Mouse (Mus musculus) liver, embryonic 14.5 days (tissue): ENCODE measurements at regions not wholly inside any gene's neighbourhood (a gene's known extent, or its start where the extent isn't known, plus 50 kb on each side); places are given as distances from the start of the nearest gene placed in this dataset.

Experiments
- ATAC-seq: fragments of 200-750 bp; cut with Nextera tagmentation; 2 replicates; pipeline ENCODE4 v1.8.0; 2017; ENCODE audit warnings: moderate number of reproducible peaks, mild to moderate bottlenecking, moderate library complexity; ENCODE audit not compliant: insufficient read depth
- DNase-seq, 3 experiments: peaks; one replicate each; pipeline ENCODE4 v3.0.0-alpha.2; 2012 to 2013; ENCODE audit warnings: low read depth in 3 of 3, low spot score in 3 of 3
- H3K27ac ChIP-seq: fragments of 300-500 bp; sonication (generic); 2 replicates; pipeline ENCODE4 v1.5.1; 2014; ENCODE audit warnings: moderate library complexity, mild to moderate bottlenecking, control low read depth, inconsistent platforms
- H3K27me3 ChIP-seq: fragments of 300-500 bp; sonication (generic); 2 replicates; pipeline ENCODE4 v1.6.1; 2014; ENCODE audit warnings: mild to moderate bottlenecking, low read length, moderate library complexity; ENCODE audit not compliant: control insufficient read depth, insufficient read depth
- H3K36me3 ChIP-seq: fragments of 300-500 bp; sonication (generic); replicated peaks from 2 replicates; pipeline ENCODE4 v1.6.1; 2014; ENCODE audit warnings: low read depth; ENCODE audit not compliant: control insufficient read depth, insufficient read depth
- H3K4me1 ChIP-seq, 2 experiments: fragments of 200-500 bp in 1 of 2; fragments of 300-500 bp in 1 of 2; sonication (generic) in 1 of 2; replicated peaks; 2 replicates each; pipeline ENCODE4 v1.6.1; 2012 to 2014; ENCODE audit warnings: antibody characterized with exemption in 1 of 2, inconsistent platforms in 1 of 2, low read length in 1 of 2; ENCODE audit not compliant: control insufficient read depth in 2 of 2, insufficient read depth in 2 of 2
- H3K4me2 ChIP-seq: fragments of 300-500 bp; sonication (generic); 2 replicates; pipeline ENCODE4 v1.6.1; 2014; ENCODE audit warnings: low read depth, mild to moderate bottlenecking, control low read depth, moderate library complexity
- H3K4me3 ChIP-seq, 2 experiments: fragments of 200-500 bp in 1 of 2; fragments of 300-500 bp in 1 of 2; sonication (generic) in 1 of 2; 2 replicates each; pipeline ENCODE4 v1.5.1; 2012 to 2014; ENCODE audit warnings: low read depth in 2 of 2, low read length in 2 of 2, mild to moderate bottlenecking in 2 of 2, control low read depth in 1 of 2, inconsistent platforms in 1 of 2, moderate library complexity in 1 of 2; ENCODE audit not compliant: insufficient read depth in 1 of 2
- H3K9ac ChIP-seq: fragments of 300-500 bp; sonication (generic); replicated peaks from 2 replicates; pipeline ENCODE4 v1.6.1; 2014; ENCODE audit warnings: mild to moderate bottlenecking, control low read depth, moderate library complexity
- H3K9me3 ChIP-seq: fragments of 300-500 bp; sonication (generic); 2 replicates; pipeline ENCODE4 v1.6.1; 2016; ENCODE audit warnings: low read length, mixed read lengths; ENCODE audit not compliant: control insufficient read depth
- CTCF ChIP-seq: IDR thresholded peaks from 2 replicates; pipeline ENCODE4 v1.5.1; 2016; ENCODE audit warnings: antibody characterized with exemption, low read depth, control low read depth
- EP300 ChIP-seq: IDR thresholded peaks from 2 replicates; pipeline ENCODE4 v1.6.1; 2016; ENCODE audit warnings: antibody characterized with exemption, low read depth
- WGBS: fragments of 180-500 bp; shearing (Covaris S2); extraction: QIAGEN DNeasy Blood & Tissue Kit; methylation state at CpG from one replicate; pipeline ENCODE4 v1.1.7; 2014; ENCODE audit not compliant: insufficient replicate concordance; 5-methylcytosine and 5-hydroxymethylcytosine counted together

- Histone ChIP-seq H3K9ac (no peak overlapping the region), H3K27ac (no peak overlapping the region), H3K4me3 (no peak overlapping the region), H3K4me1 (no peaks in the 10 kb centered on the region; a peak in 1 of 4 replicates), H3K9me3 (no peaks in the 10 kb centered on the region), H3K4me2 (no peak overlapping the region), H3K36me3 (no peaks in the 10 kb centered on the region), H3K27me3 (no peaks in the 10 kb centered on the region)
- ATAC-seq (no peak), DNase-seq (no peak)
- no peak for TF ChIP-seq EP300
- TF ChIP-seq CTCF, result no peak
- 55% methylated on average over 13 of the region's 13 CpGs for WGBS
Measured at GRCm38 (mm10) chr3:104565423-104566230, 53.9 kb upstream of the Lrig2 start.

DNA sequence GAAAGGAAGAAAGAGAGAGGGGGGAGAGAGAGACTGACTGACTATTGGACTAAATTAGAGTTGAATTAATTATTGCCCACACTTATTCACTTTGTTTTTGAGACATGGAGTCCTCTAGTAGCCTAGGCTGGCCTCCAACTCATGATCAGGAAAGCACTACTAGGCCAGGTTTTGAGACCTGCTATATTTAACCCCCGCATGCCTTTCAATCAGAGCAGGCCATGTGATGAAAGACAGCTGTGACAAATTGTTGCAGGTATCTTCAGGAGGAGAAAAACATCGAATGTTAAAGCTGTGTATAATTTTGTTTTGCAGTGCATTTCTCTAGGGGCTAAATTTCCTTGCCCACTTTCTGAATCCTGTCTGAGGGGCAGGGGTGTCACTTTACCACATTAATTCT, 53.1 kb upstream of the Lrig2 start:
- no peak for DNase-seq
- no peak overlapping the region for H3K27ac ChIP-seq
- WGBS, result 64% methylated on average over 2 of the region's 2 CpGs
- no peak overlapping the region for H3K9ac ChIP-seq
- ATAC-seq, result no peak
- no peak overlapping the region for H3K4me2 ChIP-seq
- H3K9me3 ChIP-seq, result no peaks in the 10 kb centered on the region
- TF ChIP-seq CTCF, result no peak
- TF ChIP-seq EP300, result no peak
- no peak overlapping the region for H3K4me3 ChIP-seq
- H3K4me1 ChIP-seq, result no peaks in the 10 kb centered on the region; a peak in 1 of 4 replicates
- no peaks in the 10 kb centered on the region for H3K27me3 ChIP-seq
- no peaks in the 10 kb centered on the region for H3K36me3 ChIP-seq

DNA sequence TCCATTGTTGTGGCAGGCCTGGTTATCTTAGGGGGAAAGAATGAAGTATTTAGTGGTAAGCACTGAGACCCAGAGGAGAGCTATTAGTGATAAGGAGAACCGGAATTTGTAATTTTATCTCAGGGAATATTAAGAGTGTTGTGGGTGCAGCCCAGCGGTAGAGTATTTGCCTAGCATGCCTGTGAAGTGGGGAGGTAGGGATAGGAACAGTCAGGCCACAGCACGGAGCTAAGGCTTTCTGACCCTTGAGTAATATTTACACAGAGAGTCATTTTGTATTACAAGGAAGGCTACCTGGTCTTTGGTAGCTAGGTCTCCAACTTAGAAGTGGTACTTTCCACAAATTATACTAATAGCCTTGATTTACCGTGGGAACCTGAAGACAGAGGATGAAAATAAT, 49.8 kb upstream of the Lrig2 start:
- no peak overlapping the region for H3K4me3 ChIP-seq
- TF ChIP-seq CTCF, result no peak
- TF ChIP-seq EP300, result no peak
- H3K4me1 ChIP-seq, result no peaks in the 10 kb centered on the region; a peak in 1 of 4 replicates
- ATAC-seq (no peak), DNase-seq (no peak)
- no peaks in the 10 kb centered on the region for H3K36me3 ChIP-seq
- no peak overlapping the region for H3K4me2 ChIP-seq
- H3K27me3 ChIP-seq, result no peaks in the 10 kb centered on the region
- no peak overlapping the region for H3K27ac ChIP-seq
- no peak overlapping the region for H3K9ac ChIP-seq
- H3K9me3 ChIP-seq, result no peaks in the 10 kb centered on the region
- WGBS, result 41% methylated on average over 4 of the region's 4 CpGs
